Mouse (Mus musculus) lung, adult 2 months (tissue): ENCODE measurements around the gene Wdpcp. TPM values are rescaled to one million over a fixed set of nuclear protein-coding genes. Genes with fewer than 3 reads are reported as not detected.
"Not testable (repeated sequence)": the region's sequence is repeated elsewhere in the genome, so short reads cannot be mapped to it uniquely, and the experiment has no call there.

Source experiments
- DNase-seq: peaks from one replicate; pipeline ENCODE4 v3.0.0; 2022
- H3K4me1 ChIP-seq: fragments of 200-500 bp; 2 replicates; pipeline ENCODE4 v1.6.1; 2011; ENCODE audit warnings: low read length; ENCODE audit not compliant: control insufficient read depth, insufficient read depth
- H3K4me3 ChIP-seq: fragments of 200-500 bp; replicated peaks from 2 replicates; pipeline ENCODE3; 2011; ENCODE audit warnings: low read depth, mild to moderate bottlenecking, control low read depth, low read length; ENCODE audit errors: extremely low read depth
- CTCF ChIP-seq: fragments of 200-500 bp; IDR thresholded peaks from 2 replicates; pipeline ENCODE4 v1.5.1; 2011; ENCODE audit warnings: mild to moderate bottlenecking, low read length, control low read depth; ENCODE audit not compliant: insufficient read depth
- POLR2A ChIP-seq: fragments of 200-500 bp; IDR thresholded peaks from 2 replicates; pipeline ENCODE4 v1.6.1; 2011; ENCODE audit warnings: low read depth, mild to moderate bottlenecking, control low read depth, low read length, borderline replicate concordance; ENCODE audit errors: extremely low read depth
- WGBS: fragments of 180-500 bp; shearing (Covaris S2); methylation state at CpG from one replicate; pipeline ENCODE4 v1.1.7; 2018; 5-methylcytosine and 5-hydroxymethylcytosine counted together
- polyA plus RNA-seq: library from polyadenylated mRNA; depleted of rRNA; stranded (reverse); fragments of >200 nt; gene quantifications from 2 replicates; pipeline ENCODE4 v1.2.3, GENCODE M21; 2012; rRNA removed

The Wdpcp gene
- polyA plus RNA-seq, result 3.6 and 6.1 TPM in 2 replicates

GRCm38 (mm10) chr11:21571700-21572381 is at the start of gene Wdpcp, which contains the start of gene Mdh1:
Gene Wdpcp, plus strand, starts transcription at chr11:21572235.
Gene Mdh1, minus strand, starts transcription at chr11:21572367.
- peak; percentile 89 for DNase-seq
- Histone ChIP-seq H3K4me3 (peak within 1 kb of the TSS; percentile 76), H3K4me1 (peaks cover 5% of the 10 kb centered on the region; the same call in 1 of the 2 replicates)
- TF ChIP-seq CTCF (no peak), POLR2A (peak; percentile 69; the same call in 1 of the 2 replicates)
- WGBS, result under 1% methylated on average over 42 of the region's 42 CpGs

GRCm38 (mm10) chr11:21528676-21529394 is 43.2 kb upstream of the Wdpcp start:
- Histone ChIP-seq H3K4me1 (no peaks in the 10 kb centered on the region), H3K4me3 (no peak overlapping the region)
- no peak for TF ChIP-seq CTCF
- no peak for TF ChIP-seq POLR2A
- WGBS, result 43% methylated on average over 2 of the region's 2 CpGs
- no peak for DNase-seq

GRCm38 (mm10) chr11:21530856-21531255 is 41.2 kb upstream of the Wdpcp start:
- H3K4me3 ChIP-seq, DNase-seq, H3K4me1 ChIP-seq: not testable (repeated sequence)
- 83% methylated on average over 2 of the region's 2 CpGs for WGBS

GRCm38 (mm10) chr11:21540072-21540471 is 32.0 kb upstream of the Wdpcp start:
- TF ChIP-seq CTCF, result no peak
- no peak for TF ChIP-seq POLR2A
- DNase-seq, result no peak
- no peaks in the 10 kb centered on the region for H3K4me1 ChIP-seq
- WGBS, result 28% methylated on average over 2 of the region's 2 CpGs
- no peak overlapping the region for H3K4me3 ChIP-seq

- H3K4me3 ChIP-seq, result no peak overlapping the region
- 87% methylated on average over 2 of the region's 2 CpGs for WGBS
- H3K4me1 ChIP-seq, result no peaks in the 10 kb centered on the region
- no peak for DNase-seq
- no peak for TF ChIP-seq CTCF
- TF ChIP-seq POLR2A, result no peak
Observed at GRCm38 (mm10) chr11:21540622-21541021, 31.4 kb upstream of the Wdpcp start.

GRCm38 (mm10) chr11:21542731-21543130 is 29.3 kb upstream of the Wdpcp start:
- DNase-seq, result no peak
- TF ChIP-seq POLR2A, result no peak
- TF ChIP-seq CTCF, result no peak

GRCm38 (mm10) chr11:21545021-21545420 is 27.0 kb upstream of the Wdpcp start:
- 60% methylated on average over 2 of the region's 2 CpGs for WGBS
- H3K4me1 ChIP-seq, result no peaks in the 10 kb centered on the region
- H3K4me3 ChIP-seq, result no peak overlapping the region
- DNase-seq, result no peak
- no peak for TF ChIP-seq CTCF
- TF ChIP-seq POLR2A, result no peak

More at GRCm38 (mm10) chr11:21542731-21543130, 29.3 kb upstream of the Wdpcp start:
- Histone ChIP-seq H3K4me1 (no peaks in the 10 kb centered on the region), H3K4me3 (no peak overlapping the region)
- 76% methylated on average over 5 of the region's 5 CpGs for WGBS

- DNase-seq, result no peak
- TF ChIP-seq CTCF (no peak), POLR2A (no peak)
- Histone ChIP-seq H3K4me3 (no peak overlapping the region), H3K4me1 (no peaks in the 10 kb centered on the region)
Observed at GRCm38 (mm10) chr11:21545951-21546350, 26.1 kb upstream of the Wdpcp start.

GRCm38 (mm10) chr11:21546671-21547070 is 25.4 kb upstream of the Wdpcp start:
- no peaks in the 10 kb centered on the region for H3K4me1 ChIP-seq
- 39% methylated on average over 1 of the region's 1 CpGs for WGBS
- TF ChIP-seq CTCF, result no peak
- no peak for TF ChIP-seq POLR2A
- no peak overlapping the region for H3K4me3 ChIP-seq
- DNase-seq, result no peak

- Histone ChIP-seq H3K4me1 (no peaks in the 10 kb centered on the region; the same call in 1 of the 2 replicates), H3K4me3 (no peak overlapping the region)
- DNase-seq, result no peak
- TF ChIP-seq CTCF, result no peak
- TF ChIP-seq POLR2A, result no peak
Observed at GRCm38 (mm10) chr11:21547518-21547917, 24.5 kb upstream of the Wdpcp start.
